Mouse (Mus musculus) spleen, adult 2 months (tissue): Measurements from ENCODE around the gene Iqcg. TPM values are rescaled to one million over a fixed set of nuclear protein-coding genes. Genes with fewer than 3 reads are reported as not detected.
A peak's percentile ranks its signal among the peaks of the same experiment; 100 is the strongest.

ENCODE experiments used
- DNase-seq, 2 experiments: peaks; one replicate each; pipeline versions ENCODE4 v3.0.0 to v3.0.0-alpha.2; 2012 to 2021; ENCODE audit warnings: low spot score in 2 of 2, low read depth in 1 of 2
- H3K27ac ChIP-seq: fragments of 200-500 bp; 2 replicates; pipeline ENCODE4 v1.5.1; 2012; ENCODE audit warnings: low read length, inconsistent platforms; ENCODE audit not compliant: insufficient read depth
- H3K27me3 ChIP-seq: fragments of 200-500 bp; 2 replicates; pipeline ENCODE4 v1.6.1; 2012; ENCODE audit warnings: mild to moderate bottlenecking, moderate library complexity, low read length, inconsistent platforms; ENCODE audit not compliant: control insufficient read depth, insufficient read depth
- H3K36me3 ChIP-seq: fragments of 200-500 bp; 2 replicates; pipeline ENCODE4 v1.6.1; 2012; ENCODE audit warnings: mild to moderate bottlenecking, low read length, inconsistent platforms; ENCODE audit not compliant: control insufficient read depth, insufficient read depth
- H3K4me1 ChIP-seq: fragments of 200-500 bp; 2 replicates; pipeline ENCODE4 v1.6.1; 2011; ENCODE audit warnings: inconsistent platforms; ENCODE audit not compliant: control insufficient read depth, insufficient read depth, insufficient read length
- H3K4me3 ChIP-seq: fragments of 200-500 bp; 2 replicates; pipeline ENCODE4 v1.5.1; 2011; ENCODE audit warnings: mild to moderate bottlenecking, inconsistent platforms; ENCODE audit not compliant: insufficient read depth, insufficient read length; ENCODE audit errors: extremely low read depth
- CTCF ChIP-seq: fragments of 200-500 bp; IDR thresholded peaks from 2 replicates; pipeline ENCODE4 v1.5.1; 2011; ENCODE audit warnings: mild to moderate bottlenecking, inconsistent platforms; ENCODE audit not compliant: insufficient read depth, insufficient read length, insufficient replicate concordance; ENCODE audit errors: extremely low read depth
- POLR2A ChIP-seq: fragments of 200-500 bp; IDR thresholded peaks from 2 replicates; pipeline ENCODE4 v1.6.1; 2011; ENCODE audit warnings: low read depth, low read length, inconsistent platforms
- WGBS: fragments of 180-500 bp; shearing (Covaris S2); methylation state at CpG from one replicate; pipeline ENCODE4 v1.1.7; 2018; 5-methylcytosine and 5-hydroxymethylcytosine counted together
- polyA plus RNA-seq: library from polyadenylated mRNA; depleted of rRNA; stranded (reverse); fragments of >200 nt; gene quantifications from 2 replicates; pipeline ENCODE4 v1.2.3, GENCODE M21; 2012

Iqcg gene
- polyA plus RNA-seq, 1 experiment, result 0.05 TPM

DNA sequence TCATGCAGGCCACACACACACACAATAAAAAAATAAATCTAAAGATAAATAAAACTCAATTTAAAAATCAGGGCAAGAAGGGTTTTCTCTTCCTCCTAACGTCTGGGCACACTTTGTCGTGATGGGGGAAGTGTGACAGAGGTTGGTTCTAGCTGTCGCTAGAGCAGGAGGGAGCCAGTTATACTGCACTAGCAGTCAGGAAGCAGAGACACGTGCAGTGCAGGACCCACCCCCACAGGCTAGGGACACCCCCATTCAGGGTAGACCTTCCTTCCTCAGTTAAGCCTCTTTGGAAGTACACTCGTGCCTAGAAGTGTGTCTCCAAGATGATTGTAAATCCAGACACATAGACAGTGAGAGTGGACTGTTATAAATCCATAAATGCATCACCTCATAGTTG lies 18.9 kb upstream of the Iqcg start:
- TF ChIP-seq CTCF (no peak), POLR2A (no peak)
- Histone ChIP-seq H3K27ac (no peak overlapping the region), H3K4me3 (no peak overlapping the region), H3K36me3 (no peaks in the 10 kb centered on the region), H3K4me1 (peaks cover 3% of the 10 kb centered on the region; the same call in 1 of the 2 replicates), H3K27me3 (no peaks in the 10 kb centered on the region)
- WGBS, result 17% methylated on average over 5 of the region's 5 CpGs
- peak in 1 of 2 experiments; percentile 13 for DNase-seq

DNA sequence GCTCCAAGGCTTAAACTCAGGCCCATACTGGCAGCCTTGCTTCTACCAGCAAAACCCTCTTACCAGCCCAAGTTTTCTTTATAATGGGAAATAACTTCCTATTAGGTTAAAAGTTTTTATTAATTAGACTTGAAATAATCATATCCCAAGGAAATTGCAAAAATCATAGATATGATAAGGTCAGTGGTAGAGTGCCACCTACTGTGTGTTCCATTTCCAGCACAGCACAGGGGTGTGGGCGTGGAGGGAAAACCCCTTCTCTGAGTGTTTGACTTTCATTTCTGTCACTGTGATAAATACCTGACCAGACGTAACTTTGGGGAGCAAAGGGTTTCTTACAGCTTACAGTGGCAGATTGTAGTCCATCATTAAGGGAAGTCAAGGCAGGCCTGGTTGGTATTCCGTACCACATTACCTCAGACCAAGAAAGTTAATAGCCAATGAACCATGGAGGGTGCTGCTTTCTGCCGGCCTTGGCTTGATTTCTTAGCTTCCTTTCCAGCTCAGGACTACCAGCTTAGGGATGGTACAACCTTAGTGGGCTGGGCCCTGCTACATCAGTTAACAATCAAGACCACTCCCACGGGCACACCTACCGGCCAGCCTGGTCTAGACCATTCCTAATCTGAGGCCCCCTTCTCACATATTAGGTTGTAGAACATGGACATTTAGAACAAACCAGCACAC lies 17.0 kb upstream of the Iqcg start:
- Histone ChIP-seq H3K27me3 (no peaks in the 10 kb centered on the region), H3K4me1 (peaks cover 3% of the 10 kb centered on the region; the same call in 1 of the 2 replicates), H3K36me3 (no peaks in the 10 kb centered on the region), H3K4me3 (no peak overlapping the region), H3K27ac (peak overlapping the region; percentile 37; the same call in 1 of the 2 replicates)
- 63% methylated on average over 6 of the region's 6 CpGs for whole genome bisulfite sequencing
- peak; percentile 32 to 56 for DNase-seq
- TF ChIP-seq CTCF (no peak), POLR2A (no peak)

GRCm38 (mm10) chr16:33070928-33071327 lies 14.9 kb upstream of the Iqcg start:
- Histone ChIP-seq H3K4me1 (peaks cover 3% of the 10 kb centered on the region; the same call in 1 of the 2 replicates), H3K27ac (no peak overlapping the region), H3K4me3 (no peak overlapping the region), H3K36me3 (no peaks in the 10 kb centered on the region), H3K27me3 (no peaks in the 10 kb centered on the region)
- TF ChIP-seq CTCF (no peak), POLR2A (no peak)
- no peak for DNase-seq

- Histone ChIP-seq H3K4me3 (no peak overlapping the region), H3K27me3 (no peaks in the 10 kb centered on the region), H3K27ac (no peak overlapping the region), H3K36me3 (peaks cover 2% of the 10 kb centered on the region; the same call in 1 of the 2 replicates), H3K4me1 (no peaks in the 10 kb centered on the region)
- no peak for DNase-seq
- 89% methylated on average over 9 of the region's 9 CpGs for WGBS
- TF ChIP-seq CTCF (no peak), POLR2A (no peak)
Observed at GRCm38 (mm10) chr16:33064636-33065035, 8.6 kb upstream of the Iqcg start.

DNA sequence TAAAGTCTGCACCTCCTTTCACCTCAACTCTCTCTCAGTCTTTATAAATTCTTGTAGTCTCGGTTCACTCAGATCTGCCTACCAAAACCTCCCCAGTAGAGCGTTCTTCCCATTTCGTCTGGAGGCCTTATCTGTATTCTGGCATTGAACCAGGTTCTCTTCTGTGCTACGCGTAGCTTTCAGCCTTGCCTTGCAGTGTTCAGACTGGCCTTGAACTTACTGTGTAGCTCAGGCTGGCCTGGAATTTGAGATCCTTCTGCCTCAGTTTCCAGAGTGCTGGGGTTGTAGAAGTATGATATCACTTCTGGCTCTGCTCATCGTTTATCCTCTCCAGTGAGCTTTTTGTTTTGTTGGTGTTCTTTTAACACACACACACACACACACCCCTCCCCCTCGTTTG lies 7.2 kb upstream of the Iqcg start:
- H3K36me3 ChIP-seq, result peaks cover 12% of the 10 kb centered on the region
- no peak for DNase-seq
- H3K4me1 ChIP-seq, result no peaks in the 10 kb centered on the region
- 42% methylated on average over 7 of the region's 7 CpGs for WGBS
- no peak for TF ChIP-seq POLR2A
- no peak for TF ChIP-seq CTCF
- peak overlapping the region; percentile 95; the same call in 1 of the 2 replicates for H3K4me3 ChIP-seq
- H3K27me3 ChIP-seq, result no peaks in the 10 kb centered on the region
- H3K27ac ChIP-seq, result no peak overlapping the region

GRCm38 (mm10) chr16:33062682-33063131 lies 6.7 kb upstream of the Iqcg start:
- peaks cover 15% of the 10 kb centered on the region for H3K36me3 ChIP-seq
- peak overlapping the region; percentile 95 for H3K4me3 ChIP-seq
- no peak overlapping the region for H3K27ac ChIP-seq
- H3K4me1 ChIP-seq, result no peaks in the 10 kb centered on the region; the same call in 1 of the 2 replicates
- no peak for DNase-seq
- 1% methylated on average over 34 of the region's 35 CpGs for WGBS
- no peaks in the 10 kb centered on the region for H3K27me3 ChIP-seq
- TF ChIP-seq POLR2A (no peak), CTCF (no peak)
